9 mouse cellular contexts compared by ENCODE assay signal in the genomic region with DNA sequence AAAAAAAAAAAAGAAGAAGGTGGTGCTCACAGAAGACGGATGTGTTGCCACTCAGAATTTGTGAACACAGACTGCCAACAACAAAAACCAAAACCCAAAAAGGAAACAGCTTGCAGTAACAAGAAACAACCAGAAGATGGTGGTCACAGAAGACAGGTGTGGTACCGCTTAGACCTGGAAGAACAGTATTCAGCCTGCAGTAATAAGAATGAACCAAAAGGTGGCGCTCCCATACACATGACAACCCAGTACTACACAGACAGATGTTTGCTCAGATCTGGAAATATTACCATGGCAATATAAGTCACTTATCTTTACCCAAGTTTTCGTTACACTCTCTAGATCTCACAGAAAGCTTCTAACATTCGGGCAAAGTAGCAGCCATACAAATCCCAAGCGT. TPM values are rescaled to one million over a fixed set of nuclear protein-coding genes. Genes with fewer than 3 reads are reported as not detected.
A peak's percentile ranks its signal among the peaks of the same experiment; 100 is the strongest.
DNase-seq lines count a peak whose midpoint lies in the region; TF ChIP-seq lines count a peak whose summit lies in the region.
"Had no signal": no experiment of that assay in that cellular context is flagged by ENCODE, and none has a peak within 500 bp of the region (broad histone marks: within the 10 kb centered on the region; RNA-seq: fewer than 3 reads in every experiment).

No protein-coding gene starts in this region.

- H3K27ac ChIP-seq in gastrocnemius, adult 2 months = no peak overlapping the region
- H3K27ac ChIP-seq: neural tube, embryonic 12.5 days had no signal

- H3K36me3 ChIP-seq in E14TG2a.4 (ENCODE audit: insufficient read depth, low read length) = no peaks in the 10 kb centered on the region
- H3K36me3 ChIP-seq: neural tube, embryonic 12.5 days had no signal

- TF ChIP-seq CTCF in gastrocnemius, adult 2 months (IDR thresholded peaks at IDR 0.05) = peak; percentile 35; the same call in 1 of the 2 replicates
- peak; percentile 87 for TF ChIP-seq CTCF in E14TG2a.4 (conservative IDR thresholded peaks at IDR 0.05; ENCODE audit: low read length)

- no peaks in the 10 kb centered on the region for H3K9me3 ChIP-seq in E14TG2a.4 (ENCODE audit: low read length)
- H3K9me3 ChIP-seq: neural tube, embryonic 12.5 days had no signal

- intact Hi-C loops in gastrocnemius, adult 2 months (cut with DNase I) = no loop called here

- no peak for DNase-seq in gastrocnemius, adult 2 months
- DNase-seq in gastrocnemius, adult 8-10 months (ENCODE audit: low spot score in 2 of 2) = no peak
- DNase-seq in embryo, embryonic 10 days (ENCODE audit: low spot score) = peak; percentile 56
- peak; percentile 7 to 28 for DNase-seq in layer of hippocampus, adult 8-10 months (ENCODE audit: low spot score in 2 of 2)
- peak; percentile 3 for DNase-seq in retina, postnatal 7 days (ENCODE audit: low read depth, low spot score)
- DNase-seq in cerebellum, postnatal 36 days = no peak
- no peak for DNase-seq in gastrocnemius, postnatal 10 days

- H3K4me3 ChIP-seq in gastrocnemius, adult 2 months = no peak overlapping the region
- no peak overlapping the region for H3K4me3 ChIP-seq in E14TG2a.4 (replicated peaks; ENCODE audit: low read length)
- H3K4me3 ChIP-seq: neural tube, embryonic 12.5 days had no signal

- peaks cover 19% of the 10 kb centered on the region for H3K4me1 ChIP-seq in E14TG2a.4 (replicated peaks; ENCODE audit: low read depth, low read length)
- H3K4me1 ChIP-seq: neural tube, embryonic 12.5 days had no signal

- no peaks in the 10 kb centered on the region for H3K27me3 ChIP-seq in E14TG2a.4 (ENCODE audit: insufficient read depth, low read length)
- H3K27me3 ChIP-seq: neural tube, embryonic 12.5 days had no signal

RNA-seq across cellular contexts. Expression of a gene that starts 17.1 kb away (rescaled TPM):
- not detected for total RNA-seq in gastrocnemius, adult 2 months (2021)
- total RNA-seq in gastrocnemius, adult 8-10 months (2022) = not detected
- not detected for total RNA-seq in layer of hippocampus, adult 8-10 months (2022)
- total RNA-seq in gastrocnemius, postnatal 10 days (2021) = not detected

RNA-seq across cellular contexts. Expression of a gene that starts 32.7 kb away (rescaled TPM):
- total RNA-seq in gastrocnemius, adult 2 months (2021) = not detected
- total RNA-seq in gastrocnemius, adult 8-10 months (2022) = not detected
- total RNA-seq in layer of hippocampus, adult 8-10 months (2022) = not detected
- total RNA-seq in gastrocnemius, postnatal 10 days (2021) = not detected

RNA-seq across cellular contexts. Expression of a gene that starts 48.0 kb away (rescaled TPM):
- not detected for total RNA-seq in gastrocnemius, adult 2 months (2021)
- not detected for total RNA-seq in gastrocnemius, adult 8-10 months (2022)
- total RNA-seq in layer of hippocampus, adult 8-10 months (2022) = not detected
- not detected for total RNA-seq in gastrocnemius, postnatal 10 days (2021)

Comparison
In these comparisons a context has a peak if more than half of its experiments do, and no peak if none do; other contexts are left out.
1. DNase-seq: peak in embryo, embryonic 10 days (single experiment), layer of hippocampus, adult 8-10 months (2 of 2) and retina, postnatal 7 days (single experiment); none in gastrocnemius, adult 2 months (single experiment), gastrocnemius, adult 8-10 months (0 of 2), cerebellum, postnatal 36 days (0 of 2) and gastrocnemius, postnatal 10 days (single experiment).